Mouse (Mus musculus): ENCODE data around the gene Exoc4. TPM values are rescaled to one million over a fixed set of nuclear protein-coding genes. Genes with fewer than 3 reads are reported as not detected.

Exoc4 gene
- polyA plus RNA-seq, 1 experiment from 2014 or later, result 9.5 TPM

GRCm38 (mm10) chr6:33464862-33465261, 216.0 kb downstream of the Exoc4 start:
- H3K9ac ChIP-seq (ENCODE audit: low read length), result no peak overlapping the region
- ATAC-seq (ENCODE audit: low FRiP score, low TSS enrichment) (no peak), DNase-seq (ENCODE audit: low spot score) (no peak)
- H3K36me3 ChIP-seq (ENCODE audit: control insufficient read depth, insufficient read depth, low read length), result no peaks in the 10 kb centered on the region
- no peaks in the 10 kb centered on the region for H3K9me3 ChIP-seq (ENCODE audit: control insufficient read depth, low read length)
- TF ChIP-seq CTCF (IDR thresholded peaks at IDR 0.05; ENCODE audit: low read depth) (no peak), EP300 (optimal IDR thresholded peaks at IDR 0.05) (no peak)
- H3K27ac ChIP-seq (replicated peaks), result no peak overlapping the region
- H3K4me1 ChIP-seq (replicated peaks; ENCODE audit: control insufficient read depth, insufficient read depth), result no peaks in the 10 kb centered on the region
- no peak overlapping the region for H3K4me3 ChIP-seq (ENCODE audit: low read depth, low read length)
- 84% methylated on average over 3 of the region's 3 CpGs for WGBS
- no peaks in the 10 kb centered on the region for H3K27me3 ChIP-seq (ENCODE audit: control insufficient read depth, insufficient read depth, low read length)
- H3K4me2 ChIP-seq (replicated peaks; ENCODE audit: low read depth), result no peak overlapping the region

GRCm38 (mm10) chr6:33465392-33465791, 216.5 kb downstream of the Exoc4 start:
- TF ChIP-seq EP300 (optimal IDR thresholded peaks at IDR 0.05) (no peak), CTCF (IDR thresholded peaks at IDR 0.05; ENCODE audit: low read depth) (no peak)

GRCm38 (mm10) chr6:33466168-33466839, 217.4 kb downstream of the Exoc4 start:
- 87% methylated on average over 5 of the region's 5 CpGs for WGBS
- Histone ChIP-seq H3K4me1 (replicated peaks; ENCODE audit: control insufficient read depth, insufficient read depth) (no peaks in the 10 kb centered on the region), H3K36me3 (ENCODE audit: control insufficient read depth, insufficient read depth, low read length) (no peaks in the 10 kb centered on the region), H3K4me3 (ENCODE audit: low read depth, low read length) (no peak overlapping the region), H3K9me3 (ENCODE audit: control insufficient read depth, low read length) (no peaks in the 10 kb centered on the region), H3K27me3 (ENCODE audit: control insufficient read depth, insufficient read depth, low read length) (no peaks in the 10 kb centered on the region), H3K27ac (replicated peaks) (no peak overlapping the region), H3K9ac (ENCODE audit: low read length) (no peak overlapping the region), H3K4me2 (replicated peaks; ENCODE audit: low read depth) (no peak overlapping the region)
- no peak for ATAC-seq (ENCODE audit: low FRiP score, low TSS enrichment)
- TF ChIP-seq EP300 (optimal IDR thresholded peaks at IDR 0.05), result no peak
- no peak for DNase-seq (ENCODE audit: low spot score)

More at GRCm38 (mm10) chr6:33465392-33465791, 216.5 kb downstream of the Exoc4 start:
- H3K4me2 ChIP-seq (replicated peaks; ENCODE audit: low read depth), result no peak overlapping the region
- no peaks in the 10 kb centered on the region for H3K9me3 ChIP-seq (ENCODE audit: control insufficient read depth, low read length)
- 91% methylated on average over 3 of the region's 3 CpGs for WGBS
- H3K9ac ChIP-seq (ENCODE audit: low read length), result no peak overlapping the region
- no peaks in the 10 kb centered on the region for H3K4me1 ChIP-seq (replicated peaks; ENCODE audit: control insufficient read depth, insufficient read depth)
- no peak for DNase-seq (ENCODE audit: low spot score)
- no peak overlapping the region for H3K4me3 ChIP-seq (ENCODE audit: low read depth, low read length)
- no peaks in the 10 kb centered on the region for H3K36me3 ChIP-seq (ENCODE audit: control insufficient read depth, insufficient read depth, low read length)
- H3K27ac ChIP-seq (replicated peaks), result no peak overlapping the region
- H3K27me3 ChIP-seq (ENCODE audit: control insufficient read depth, insufficient read depth, low read length), result no peaks in the 10 kb centered on the region
- no peak for ATAC-seq (ENCODE audit: low FRiP score, low TSS enrichment)

GRCm38 (mm10) chr6:33468480-33468879, 219.6 kb downstream of the Exoc4 start:
- WGBS, result 87% methylated on average over 5 of the region's 5 CpGs
- DNase-seq (ENCODE audit: low spot score), result no peak

GRCm38 (mm10) chr6:33476134-33476533, 227.2 kb downstream of the Exoc4 start:
- DNase-seq (ENCODE audit: low spot score) (no peak), ATAC-seq (ENCODE audit: low FRiP score, low TSS enrichment) (no peak)
- 96% methylated on average over 2 of the region's 2 CpGs for WGBS
- Histone ChIP-seq H3K36me3 (ENCODE audit: control insufficient read depth, insufficient read depth, low read length) (no peaks in the 10 kb centered on the region), H3K9ac (ENCODE audit: low read length) (no peak overlapping the region), H3K4me1 (replicated peaks; ENCODE audit: control insufficient read depth, insufficient read depth) (no peaks in the 10 kb centered on the region), H3K27me3 (ENCODE audit: control insufficient read depth, insufficient read depth, low read length) (no peaks in the 10 kb centered on the region), H3K4me3 (ENCODE audit: low read depth, low read length) (no peak overlapping the region), H3K4me2 (replicated peaks; ENCODE audit: low read depth) (no peak overlapping the region), H3K9me3 (ENCODE audit: control insufficient read depth, low read length) (no peaks in the 10 kb centered on the region), H3K27ac (replicated peaks) (no peak overlapping the region)
- TF ChIP-seq EP300 (optimal IDR thresholded peaks at IDR 0.05) (no peak), CTCF (IDR thresholded peaks at IDR 0.05; ENCODE audit: low read depth) (no peak)

More at GRCm38 (mm10) chr6:33468480-33468879, 219.6 kb downstream of the Exoc4 start:
- Histone ChIP-seq H3K27ac (replicated peaks) (no peak overlapping the region), H3K27me3 (ENCODE audit: control insufficient read depth, insufficient read depth, low read length) (no peaks in the 10 kb centered on the region), H3K36me3 (ENCODE audit: control insufficient read depth, insufficient read depth, low read length) (no peaks in the 10 kb centered on the region), H3K4me2 (replicated peaks; ENCODE audit: low read depth) (no peak overlapping the region), H3K4me1 (replicated peaks; ENCODE audit: control insufficient read depth, insufficient read depth) (no peaks in the 10 kb centered on the region), H3K9ac (ENCODE audit: low read length) (no peak overlapping the region), H3K4me3 (ENCODE audit: low read depth, low read length) (no peak overlapping the region), H3K9me3 (ENCODE audit: control insufficient read depth, low read length) (no peaks in the 10 kb centered on the region)
- no peak for ATAC-seq (ENCODE audit: low FRiP score, low TSS enrichment)
- TF ChIP-seq EP300 (optimal IDR thresholded peaks at IDR 0.05), result no peak
- TF ChIP-seq CTCF (IDR thresholded peaks at IDR 0.05; ENCODE audit: low read depth), result no peak

GRCm38 (mm10) chr6:33484568-33484967, 235.7 kb downstream of the Exoc4 start:
- H3K36me3 ChIP-seq (ENCODE audit: control insufficient read depth, insufficient read depth, low read length), result no peaks in the 10 kb centered on the region
- WGBS, result 82% methylated on average over 9 of the region's 9 CpGs
- no peaks in the 10 kb centered on the region for H3K4me1 ChIP-seq (replicated peaks; ENCODE audit: control insufficient read depth, insufficient read depth)
- H3K27ac ChIP-seq (replicated peaks), result no peak overlapping the region
- TF ChIP-seq EP300 (optimal IDR thresholded peaks at IDR 0.05), result no peak
- TF ChIP-seq CTCF (IDR thresholded peaks at IDR 0.05; ENCODE audit: low read depth), result no peak
- ATAC-seq (ENCODE audit: low FRiP score, low TSS enrichment) (no peak), DNase-seq (ENCODE audit: low spot score) (no peak)
- H3K9me3 ChIP-seq (ENCODE audit: control insufficient read depth, low read length), result no peaks in the 10 kb centered on the region
- no peak overlapping the region for H3K4me3 ChIP-seq (ENCODE audit: low read depth, low read length)
- no peak overlapping the region for H3K4me2 ChIP-seq (replicated peaks; ENCODE audit: low read depth)
- H3K27me3 ChIP-seq (ENCODE audit: control insufficient read depth, insufficient read depth, low read length), result no peaks in the 10 kb centered on the region
- no peak overlapping the region for H3K9ac ChIP-seq (ENCODE audit: low read length)
